Mouse (Mus musculus) activated CD4-positive, CD25-positive, alpha-beta regulatory T cell, adult 4 months (primary cell): ENCODE measurements at regions not wholly inside any gene's neighbourhood (a gene's known extent, or its start where the extent isn't known, plus 50 kb on each side); places are given as distances from the start of the nearest gene placed in this dataset.
"Not testable (repeated sequence)": the region's sequence is repeated elsewhere in the genome, so short reads cannot be mapped to it uniquely, and the experiment has no call there.

ENCODE experiments used
- ATAC-seq: one replicate; pipeline ENCODE4 v1.8.0; 2017

- no peak for ATAC-seq
Observed at GRCm38 (mm10) chr16:20854696-20855213, 120.4 kb upstream of the Thpo start.

GRCm38 (mm10) chr16:20838151-20838550 is 103.8 kb upstream of the Thpo start:
- ATAC-seq, result no peak

GRCm38 (mm10) chr16:20836866-20837265 is 102.6 kb upstream of the Thpo start:
- ATAC-seq, result no peak

- ATAC-seq, result not testable (repeated sequence)
Observed at GRCm38 (mm10) chr16:20833838-20834237, 99.5 kb upstream of the Thpo start.

- no peak for ATAC-seq
Observed at GRCm38 (mm10) chr16:20833301-20833700, 99.0 kb upstream of the Thpo start.

GRCm38 (mm10) chr16:20829732-20830435 is 95.6 kb upstream of the Thpo start:
- ATAC-seq, result peak; percentile 88

GRCm38 (mm10) chr16:20828996-20829731 is 94.9 kb upstream of the Thpo start:
- no peak for ATAC-seq

- no peak for ATAC-seq
Observed at GRCm38 (mm10) chr16:20824226-20824625, 89.9 kb upstream of the Thpo start.

GRCm38 (mm10) chr16:20820939-20821338 is 86.6 kb upstream of the Thpo start:
- no peak for ATAC-seq

GRCm38 (mm10) chr16:20819568-20819967 is 85.3 kb upstream of the Thpo start:
- no peak for ATAC-seq

GRCm38 (mm10) chr16:20818711-20819189 is 84.4 kb upstream of the Thpo start:
- ATAC-seq, result no peak

GRCm38 (mm10) chr16:20814976-20815375 is 80.7 kb upstream of the Thpo start:
- no peak for ATAC-seq

- no peak for ATAC-seq
Observed at GRCm38 (mm10) chr16:20814240-20814639, 79.9 kb upstream of the Thpo start.

GRCm38 (mm10) chr16:20812025-20812424 is 77.7 kb upstream of the Thpo start:
- ATAC-seq, result not testable (repeated sequence)

GRCm38 (mm10) chr16:20810322-20810721 is 76.0 kb upstream of the Thpo start:
- no peak for ATAC-seq

GRCm38 (mm10) chr16:20808263-20808662 is 74.0 kb upstream of the Thpo start:
- no peak for ATAC-seq

GRCm38 (mm10) chr16:20806739-20807138 is 72.4 kb upstream of the Thpo start:
- ATAC-seq, result no peak

GRCm38 (mm10) chr16:20805793-20806192 is 71.5 kb upstream of the Thpo start:
- no peak for ATAC-seq

GRCm38 (mm10) chr16:20805086-20805485 is 70.8 kb upstream of the Thpo start:
- peak; percentile 8 for ATAC-seq

GRCm38 (mm10) chr16:20804601-20805017 is 70.3 kb upstream of the Thpo start:
- peak; percentile 96 for ATAC-seq

- no peak for ATAC-seq
Observed at GRCm38 (mm10) chr16:20803278-20803930, 69.1 kb upstream of the Thpo start.

GRCm38 (mm10) chr16:20802724-20803123 is 68.4 kb upstream of the Thpo start:
- ATAC-seq, result no peak

- no peak for ATAC-seq
Observed at GRCm38 (mm10) chr16:20800038-20800437, 65.7 kb upstream of the Thpo start.
